Mouse (Mus musculus) MEL (cell line): ENCODE results near the gene Zbtb21. TPM values are rescaled to one million over a fixed set of nuclear protein-coding genes. Genes with fewer than 3 reads are reported as not detected.

ENCODE experiments used
- DNase-seq: peaks from one replicate; pipeline ENCODE4 v3.0.0; 2011; ENCODE audit warnings: low read depth, low spot score
- H3K27ac ChIP-seq: 2 replicates; pipeline ENCODE4 v1.5.1; 2012; ENCODE audit warnings: low read depth, mild to moderate bottlenecking, control low read depth, low read length, moderate library complexity; ENCODE audit not compliant: control insufficient read depth
- H3K27me3 ChIP-seq, 2 experiments: fragments of 150-350 bp in 1 of 2; sonication (generic) in 1 of 2; 2 replicates each; pipeline ENCODE4 v1.6.1; 2012; ENCODE audit warnings: low read length in 2 of 2, mild to moderate bottlenecking in 2 of 2, improper control_type of control experiment in 1 of 2, moderate library complexity in 1 of 2; ENCODE audit not compliant: insufficient read depth in 2 of 2, control insufficient read depth in 1 of 2
- H3K36me3 ChIP-seq, 2 experiments: 2 replicates each; pipeline ENCODE4 v1.6.1; 2012 to 2014; ENCODE audit warnings: low read length in 2 of 2, improper control_type of control experiment in 1 of 2, inconsistent platforms in 1 of 2, mild to moderate bottlenecking in 1 of 2; ENCODE audit not compliant: insufficient read depth in 2 of 2, control insufficient read depth in 1 of 2
- H3K4me1 ChIP-seq, 2 experiments: fragments of 150-350 bp in 1 of 2; sonication (generic) in 1 of 2; 2 replicates each; pipeline ENCODE4 v1.6.1; 2012; ENCODE audit warnings: low read length in 2 of 2, improper control_type of control experiment in 1 of 2, mild to moderate bottlenecking in 1 of 2; ENCODE audit not compliant: insufficient read depth in 2 of 2, control insufficient read depth in 1 of 2
- H3K4me3 ChIP-seq, 2 experiments: fragments of 150-350 bp in 1 of 2; sonication (generic) in 1 of 2; 2 replicates each; pipeline ENCODE4 v1.5.1; 2012; ENCODE audit warnings: low read depth in 2 of 2, low read length in 2 of 2, mild to moderate bottlenecking in 2 of 2, moderate library complexity in 2 of 2, control low read depth in 1 of 2, improper control_type of control experiment in 1 of 2; ENCODE audit not compliant: control insufficient read depth in 1 of 2, insufficient read depth in 1 of 2
- H3K79me2 ChIP-seq: 2 replicates; pipeline ENCODE4 v1.6.1; 2012; ENCODE audit warnings: mild to moderate bottlenecking, low read length, moderate library complexity; ENCODE audit not compliant: control insufficient read depth, poor library complexity, insufficient read depth
- H3K9ac ChIP-seq: 2 replicates; pipeline ENCODE4 v1.6.1; 2012; ENCODE audit warnings: low read depth, mild to moderate bottlenecking, control low read depth, low read length, moderate library complexity; ENCODE audit not compliant: control insufficient read depth, poor library complexity, severe bottlenecking
- H3K9me3 ChIP-seq: fragments of 150-350 bp; sonication (generic); replicated peaks from 2 replicates; pipeline ENCODE4 v1.6.1; 2012; ENCODE audit warnings: mild to moderate bottlenecking, low read length, improper control_type of control experiment, moderate library complexity; ENCODE audit not compliant: insufficient read depth
- BHLHE40 ChIP-seq: IDR thresholded peaks from 2 replicates; pipeline ENCODE4 v1.6.1; 2012; ENCODE audit warnings: low read depth, mild to moderate bottlenecking, inconsistent platforms, low read length, improper control_type of control experiment, borderline replicate concordance
- CHD1 ChIP-seq: IDR thresholded peaks from 2 replicates; pipeline ENCODE4 v1.6.1; 2012; ENCODE audit warnings: low read depth, mild to moderate bottlenecking, inconsistent platforms, low read length, improper control_type of control experiment
- CHD2 ChIP-seq: IDR thresholded peaks from 2 replicates; pipeline ENCODE4 v1.6.1; 2011; ENCODE audit warnings: low read length, improper control_type of control experiment
- ELF1 ChIP-seq: IDR thresholded peaks from 2 replicates; pipeline ENCODE4 v1.6.1; 2014; ENCODE audit warnings: low read depth, mild to moderate bottlenecking, inconsistent platforms, low read length, improper control_type of control experiment, moderate library complexity
- EP300 ChIP-seq, 2 experiments: IDR thresholded peaks; 2 replicates each; pipeline ENCODE4 v1.6.1; 2011; ENCODE audit warnings: improper control_type of control experiment in 2 of 2, low read length in 2 of 2, low read depth in 1 of 2, mild to moderate bottlenecking in 1 of 2
- ETS1 ChIP-seq: IDR thresholded peaks from 2 replicates; pipeline ENCODE4 v1.6.1; 2012; ENCODE audit warnings: low read depth, mild to moderate bottlenecking, inconsistent platforms, low read length, improper control_type of control experiment, moderate library complexity
- GATA1 ChIP-seq: IDR thresholded peaks from 2 replicates; pipeline ENCODE4 v1.6.1; 2011; ENCODE audit warnings: low read depth, low read length, improper control_type of control experiment
- JUND ChIP-seq: IDR thresholded peaks from 2 replicates; pipeline ENCODE4 v1.6.1; 2011; ENCODE audit warnings: low read depth, mild to moderate bottlenecking, improper control_type of control experiment, low read length
- MAZ ChIP-seq: IDR thresholded peaks from 2 replicates; pipeline ENCODE4 v1.6.1; 2012; ENCODE audit warnings: low read depth, mild to moderate bottlenecking, inconsistent platforms, low read length, improper control_type of control experiment
- MEF2A ChIP-seq: IDR thresholded peaks from 2 replicates; pipeline ENCODE4 v1.6.1; 2014; ENCODE audit warnings: low read depth, mild to moderate bottlenecking, inconsistent platforms, low read length, improper control_type of control experiment; ENCODE audit not compliant: poor library complexity, insufficient replicate concordance, severe bottlenecking; ENCODE audit errors: extremely low read depth
- MYB ChIP-seq: IDR thresholded peaks from 2 replicates; pipeline ENCODE4 v1.6.1; 2011; ENCODE audit warnings: mild to moderate bottlenecking, low read depth, low read length, improper control_type of control experiment
- MYC ChIP-seq: IDR thresholded peaks from 2 replicates; pipeline ENCODE4 v1.6.1; 2011; ENCODE audit warnings: low read depth, mild to moderate bottlenecking, low read length, improper control_type of control experiment, moderate library complexity
- POLR2A ChIP-seq, 2 experiments: IDR thresholded peaks; 2 replicates each; pipeline ENCODE4 v1.6.1; 2011 to 2012; ENCODE audit warnings: low read length in 2 of 2, mild to moderate bottlenecking in 2 of 2, control low read depth in 1 of 2, improper control_type of control experiment in 1 of 2, low read depth in 1 of 2, moderate library complexity in 1 of 2; ENCODE audit not compliant: control insufficient read depth in 1 of 2, insufficient read depth in 1 of 2, poor library complexity in 1 of 2
- RCOR1 ChIP-seq: IDR thresholded peaks from 2 replicates; pipeline ENCODE4 v1.6.1; 2012; ENCODE audit warnings: low read depth, mild to moderate bottlenecking, inconsistent platforms, low read length, improper control_type of control experiment
- SMC3 ChIP-seq: IDR thresholded peaks from 2 replicates; pipeline ENCODE4 v1.6.1; 2011; ENCODE audit warnings: low read depth, low read length, improper control_type of control experiment
- USF1 ChIP-seq: IDR thresholded peaks from 2 replicates; pipeline ENCODE4 v1.6.1; 2014; ENCODE audit warnings: low read depth, mild to moderate bottlenecking, inconsistent platforms, low read length, improper control_type of control experiment, moderate library complexity
- ZKSCAN1 ChIP-seq: IDR thresholded peaks from 2 replicates; pipeline ENCODE4 v1.6.1; 2012; ENCODE audit warnings: low read depth, mild to moderate bottlenecking, inconsistent platforms, low read length, improper control_type of control experiment, moderate library complexity
- ZMIZ1 ChIP-seq: IDR thresholded peaks from 2 replicates; pipeline ENCODE4 v1.6.1; 2012; ENCODE audit warnings: low read depth, mild to moderate bottlenecking, inconsistent platforms, low read length, improper control_type of control experiment, moderate library complexity
- ZNF384 ChIP-seq: IDR thresholded peaks from 2 replicates; pipeline ENCODE4 v1.6.1; 2012; ENCODE audit warnings: low read depth, mild to moderate bottlenecking, inconsistent platforms, low read length, improper control_type of control experiment
- polyA plus RNA-seq, 2 experiments: library from polyadenylated mRNA; stranded (reverse) in 1 of 2; unstranded in 1 of 2; fragments of >175 nt in 1 of 2; fragments of >200 nt in 1 of 2; gene quantifications; 2 replicates each; pipeline versions ENCODE4 v1.2.1 to v1.2.4; 2012; ENCODE audit warnings: low replicate concordance in 2 of 2, low read depth in 1 of 2; ENCODE audit not compliant: insufficient read length in 2 of 2, insufficient read depth in 1 of 2, missing spikeins in 1 of 2
- total RNA-seq: library from RNA; depleted of rRNA; stranded (reverse); fragments of 300-350 nt; gene quantifications from 2 replicates; pipeline ENCODE4 v1.2.3, GENCODE M21; 2012

Gene Zbtb21
- total and polyA plus RNA-seq, 3 experiments = 7.3 to 9.6 TPM; not detected in 1

DNA sequence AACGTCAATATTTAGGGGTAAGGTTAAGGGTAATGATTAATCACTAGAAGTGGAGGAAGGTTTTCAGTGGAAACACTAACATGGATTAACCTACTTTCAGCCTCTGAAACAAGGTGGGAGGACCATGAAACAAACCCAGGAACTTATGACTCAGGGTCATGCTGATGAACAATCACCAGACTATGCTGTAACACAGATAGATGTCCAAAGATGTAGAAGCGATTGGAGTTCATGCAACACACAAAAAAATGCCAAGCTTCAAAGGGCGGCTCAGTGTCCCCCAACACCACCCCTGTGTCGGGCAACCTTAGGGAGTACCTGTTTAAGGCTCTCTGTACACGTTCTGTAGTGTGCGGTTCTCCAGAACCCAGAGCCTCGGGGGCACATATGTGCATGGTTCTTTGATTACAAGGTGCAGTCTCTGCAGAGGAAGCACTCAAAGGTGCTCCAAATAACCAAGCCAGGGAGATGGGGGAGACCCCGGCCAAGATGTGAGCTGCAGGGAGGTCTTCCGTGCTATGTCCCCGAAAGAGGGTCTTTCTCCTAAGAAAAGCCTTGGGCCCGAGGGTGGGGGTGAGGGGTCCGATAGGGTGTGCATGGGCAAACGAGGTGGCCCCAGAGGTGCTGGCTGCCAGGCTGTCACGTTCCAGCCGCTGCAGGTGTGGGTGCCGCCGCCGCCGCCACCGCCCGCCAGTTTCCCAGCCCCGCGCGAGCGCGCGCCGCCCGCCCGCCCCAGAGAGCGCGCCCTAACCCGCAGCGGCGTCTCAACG is 856 bp downstream of the Zbtb21 start:
- peak; percentile 48 for DNase-seq
- peaks cover 0 to 48% of the 10 kb centered on the region in 2 experiments; a peak in 2 of 4 replicates for H3K36me3 ChIP-seq
- H3K9ac ChIP-seq = peak overlapping the region; percentile 86
- peaks cover 9% of the 10 kb centered on the region for H3K79me2 ChIP-seq
- TF ChIP-seq MYB = no peak
- no peak for TF ChIP-seq SMC3
- peak; percentile 34; the same call in 1 of the 2 replicates for TF ChIP-seq CHD1
- TF ChIP-seq BHLHE40 = no peak
- no peak for TF ChIP-seq ZMIZ1
- no peak for TF ChIP-seq CHD2
- TF ChIP-seq POLR2A (IDR thresholded peaks at IDR 0.05; ENCODE audit: control insufficient read depth in 1 of 2, insufficient read depth in 1 of 2, low read depth in 1 of 2, low read length in 2 of 2, poor library complexity in 1 of 2) = no peak
- 0 out of 2 replicates have a peak, but pooled peaks have one; percentile 2 for TF ChIP-seq MAZ
- TF ChIP-seq MYC = no peak
- H3K9me3 ChIP-seq = no peaks in the 10 kb centered on the region
- peaks cover 20 to 40% of the 10 kb centered on the region in 2 experiments for H3K4me1 ChIP-seq
- H3K27me3 ChIP-seq = no peaks in the 10 kb centered on the region
- peak overlapping the region; percentile 70 to 79 for H3K4me3 ChIP-seq
- peak overlapping the region; percentile 30 for H3K27ac ChIP-seq

DNA sequence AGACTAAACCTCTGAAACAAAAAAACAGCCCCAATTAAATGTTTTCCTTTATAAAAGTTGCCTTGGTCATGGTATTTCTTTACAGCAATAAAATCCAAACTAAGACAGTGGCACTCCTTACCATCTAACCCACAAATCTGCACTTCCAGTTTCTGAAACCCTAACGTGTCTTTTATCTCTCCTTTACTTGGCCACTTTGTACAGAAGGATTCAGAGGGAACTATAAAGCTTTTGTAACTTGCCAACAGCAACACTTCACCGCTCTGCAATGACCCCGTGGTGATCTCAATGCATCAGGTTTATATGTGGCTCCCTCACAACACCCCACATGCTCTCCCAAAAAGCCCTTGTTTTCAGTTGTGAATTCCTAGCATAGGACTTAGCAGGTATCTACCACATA is 2.1 kb downstream of the Zbtb21 start:
- no peak for TF ChIP-seq MEF2A
- no peak for TF ChIP-seq JUND
- TF ChIP-seq RCOR1 = peak; percentile 92
- TF ChIP-seq POLR2A (IDR thresholded peaks at IDR 0.05; ENCODE audit: control insufficient read depth in 1 of 2, insufficient read depth in 1 of 2, low read depth in 1 of 2, low read length in 2 of 2, poor library complexity in 1 of 2) = peak in 1 of 2 experiments; percentile 22; a peak in 1 of 4 replicates
- no peak for TF ChIP-seq ZKSCAN1
- TF ChIP-seq ELF1 = no peak
- TF ChIP-seq ETS1 = no peak
- TF ChIP-seq GATA1 = peak; percentile 56; the same call in 1 of the 2 replicates
- peak in 1 of 2 experiments; percentile 52; a peak in 1 of 4 replicates for TF ChIP-seq EP300 (IDR thresholded peaks at IDR 0.05; ENCODE audit: low read depth in 1 of 2, low read length in 2 of 2)
- TF ChIP-seq MYC = no peak
- TF ChIP-seq ZMIZ1 = no peak
- no peak for TF ChIP-seq ZNF384
- no peak for TF ChIP-seq CHD2
- TF ChIP-seq USF1 = no peak
- TF ChIP-seq MAZ = no peak
- H3K27me3 ChIP-seq = no peaks in the 10 kb centered on the region
- peak overlapping the region; percentile 40 for H3K27ac ChIP-seq
- no peak overlapping the region for H3K4me3 ChIP-seq
- peaks cover 9% of the 10 kb centered on the region for H3K79me2 ChIP-seq
- H3K4me1 ChIP-seq = peaks cover 20 to 40% of the 10 kb centered on the region in 2 experiments
- no peak overlapping the region for H3K9ac ChIP-seq
- DNase-seq = peak; percentile 61
- H3K9me3 ChIP-seq = no peaks in the 10 kb centered on the region
- peaks cover 0 to 48% of the 10 kb centered on the region in 2 experiments; a peak in 3 of 4 replicates for H3K36me3 ChIP-seq
